Mouse (Mus musculus): ENCODE data around the gene Ginm1.

Ginm1 gene

DNA sequence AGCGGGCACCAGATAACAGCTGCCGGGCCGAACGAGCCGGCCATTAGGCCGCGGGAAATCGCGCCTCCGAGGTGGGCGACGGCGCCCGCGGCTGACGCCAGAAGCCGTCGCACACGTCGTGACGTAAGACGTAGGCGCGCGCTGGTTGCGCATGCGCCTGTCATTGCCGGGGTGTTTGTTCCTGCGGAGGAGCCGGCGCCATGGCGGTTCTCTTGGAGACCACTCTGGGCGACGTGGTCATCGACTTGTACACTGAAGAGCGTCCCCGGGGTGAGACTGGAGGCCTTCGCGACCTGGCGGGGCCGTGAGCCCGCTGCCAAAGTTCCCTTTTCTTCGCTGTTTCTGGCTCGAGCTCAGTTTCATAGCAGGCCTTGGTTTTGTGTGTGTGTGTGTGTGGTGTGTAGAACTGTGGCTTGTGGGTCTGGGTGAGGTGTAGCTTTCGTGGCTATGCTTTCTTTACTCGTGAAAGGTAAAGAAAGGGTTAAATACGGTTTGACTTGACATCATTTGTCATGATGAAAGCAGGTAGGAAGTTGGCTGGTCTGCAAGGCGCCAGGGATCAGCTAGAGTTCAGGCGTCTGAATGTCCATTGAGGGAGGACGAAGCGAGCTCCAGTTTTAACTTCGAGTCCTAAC, at the start of gene Ginm1, which contains the start of gene Ppil4:
TSS of gene Ginm1 (minus strand) at position 74 of the 635 bp plus-strand sequence.
TSS of gene Ppil4 (plus strand) at position 141 of the 635 bp plus-strand sequence.
- DNase-seq (ENCODE audit: low read depth, low spot score): peak; percentile 87

DNA sequence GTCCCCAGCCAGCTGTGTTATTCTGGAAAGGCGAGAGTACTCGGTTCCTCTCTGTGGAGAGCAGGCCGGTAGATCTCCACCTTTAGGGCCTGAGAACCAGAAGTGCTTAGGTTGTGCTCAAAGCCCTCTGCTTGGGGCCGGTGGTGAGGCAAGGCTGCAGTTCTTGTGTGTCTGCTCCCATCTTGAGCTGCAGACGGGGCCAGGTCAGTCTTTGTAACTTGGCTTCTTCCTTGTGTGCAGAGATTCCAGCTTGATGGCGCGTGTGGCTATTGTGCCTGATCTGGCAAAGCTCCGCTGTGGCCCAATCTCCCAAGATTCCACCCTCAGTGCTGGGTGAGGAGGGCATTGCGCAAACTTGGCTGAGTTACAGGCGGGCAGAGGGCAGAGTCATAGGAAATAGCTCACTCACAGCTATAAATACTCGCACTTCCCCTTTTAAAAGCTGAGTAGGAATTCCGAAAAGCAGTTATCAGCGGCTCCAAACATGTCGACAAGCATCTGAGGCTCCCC, 49.0 kb upstream of the Ginm1 start:
- DNase-seq (ENCODE audit: low read depth, low spot score): peak; percentile 13

DNA sequence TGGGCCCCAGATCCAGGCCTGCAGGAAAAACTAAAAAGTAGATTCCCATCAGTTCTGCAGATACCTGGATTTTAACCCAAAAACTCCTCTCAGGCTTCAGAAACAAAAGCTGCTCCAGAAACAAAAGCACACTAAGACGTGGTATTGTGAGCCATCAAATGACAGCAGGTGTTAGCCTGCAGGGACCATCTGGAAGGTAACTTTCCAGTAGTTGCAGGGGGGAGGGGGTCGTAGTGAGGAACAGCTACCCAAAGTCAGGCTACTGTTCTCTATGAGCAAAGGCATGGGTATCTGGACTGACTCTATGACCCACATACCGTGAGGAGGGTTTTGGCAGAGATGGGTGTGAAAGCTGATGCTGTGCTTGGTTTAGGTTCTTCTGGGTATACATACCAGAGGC, 48.2 kb upstream of the Ginm1 start:
- no peak for DNase-seq (ENCODE audit: low read depth, low spot score)

DNA sequence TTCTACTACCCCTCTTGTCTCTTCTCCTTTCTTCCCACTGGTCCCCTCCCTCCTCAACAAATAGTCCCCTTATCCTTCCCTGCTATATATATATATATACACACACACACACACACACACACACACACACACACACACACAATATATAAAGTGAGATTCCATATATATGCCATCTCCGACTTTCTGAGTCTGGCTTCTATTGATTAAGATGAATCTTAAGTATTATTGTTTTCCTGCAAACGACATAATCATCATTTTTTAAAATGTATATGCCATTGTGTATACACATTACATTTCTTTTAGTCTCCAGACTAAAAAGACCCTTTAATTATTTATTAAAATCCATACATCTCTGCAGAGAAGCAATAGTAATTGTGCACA, 47.7 kb upstream of the Ginm1 start:
- no peak for DNase-seq (ENCODE audit: low read depth, low spot score)

DNA sequence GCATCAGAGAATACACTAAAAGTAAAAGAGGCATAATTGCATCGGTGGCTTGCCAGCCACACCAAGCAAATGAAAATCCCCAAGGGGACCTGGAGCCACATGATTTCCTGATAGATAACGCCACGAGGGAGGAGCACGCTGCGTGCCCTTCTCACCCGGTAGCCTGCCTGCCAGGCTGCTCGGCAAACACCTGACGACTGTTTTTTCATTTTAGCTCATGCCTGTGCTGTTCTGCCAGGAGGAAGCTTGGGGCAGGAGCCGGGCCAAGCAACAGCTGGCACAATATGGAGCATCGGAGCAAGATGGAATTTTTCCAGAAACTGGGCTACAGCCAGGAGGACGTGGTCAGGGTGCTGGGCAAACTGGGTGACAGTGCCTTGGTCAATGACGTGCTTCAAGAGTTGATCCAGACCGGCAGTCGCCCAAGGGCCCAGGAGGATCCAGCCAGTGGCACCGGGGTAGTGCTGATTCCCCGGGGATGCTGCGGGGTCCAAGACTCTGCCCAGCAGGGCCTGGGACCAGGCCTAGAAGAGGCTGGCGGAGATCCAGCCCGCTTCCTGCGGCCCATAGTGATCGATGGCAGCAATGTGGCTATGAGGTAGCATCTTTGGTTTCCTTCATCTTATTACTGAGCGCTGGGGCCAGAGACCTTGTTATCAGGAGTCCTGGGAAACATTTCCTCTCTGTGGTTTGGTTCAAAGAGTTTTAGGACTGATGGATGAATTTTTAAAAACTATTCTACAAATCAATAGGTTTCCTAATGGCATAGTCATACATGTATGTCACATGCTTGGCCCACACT, 47.1 kb upstream of the Ginm1 start:
- no peak for DNase-seq (ENCODE audit: low read depth, low spot score)

DNA sequence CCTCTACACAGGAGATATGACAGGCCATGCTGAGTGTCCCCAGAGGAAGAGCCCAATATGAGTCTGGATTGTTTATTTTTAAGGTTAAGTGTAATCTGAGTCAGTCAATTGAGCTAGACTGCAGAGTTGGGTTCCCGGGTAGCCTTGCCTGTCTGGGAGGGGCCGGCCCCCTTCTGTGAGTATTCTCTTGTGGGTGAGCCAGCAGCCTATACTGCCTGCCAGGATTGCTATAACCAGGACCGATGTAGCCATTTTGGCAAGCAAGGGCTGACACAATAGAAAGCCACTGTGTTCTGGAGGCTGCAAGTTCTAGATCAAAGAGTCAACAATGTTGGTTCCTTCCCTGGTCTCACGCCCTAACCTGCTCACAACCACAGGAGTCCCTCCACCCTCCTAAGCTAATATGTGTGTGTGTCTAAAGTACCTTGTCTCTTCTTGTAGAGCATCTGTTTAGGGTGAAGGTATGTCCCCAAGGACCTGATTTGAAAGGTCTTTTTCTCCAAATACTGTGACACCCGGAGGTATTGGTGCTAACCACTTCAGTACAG, 46.3 kb upstream of the Ginm1 start:
- DNase-seq (ENCODE audit: low read depth, low spot score): no peak

DNA sequence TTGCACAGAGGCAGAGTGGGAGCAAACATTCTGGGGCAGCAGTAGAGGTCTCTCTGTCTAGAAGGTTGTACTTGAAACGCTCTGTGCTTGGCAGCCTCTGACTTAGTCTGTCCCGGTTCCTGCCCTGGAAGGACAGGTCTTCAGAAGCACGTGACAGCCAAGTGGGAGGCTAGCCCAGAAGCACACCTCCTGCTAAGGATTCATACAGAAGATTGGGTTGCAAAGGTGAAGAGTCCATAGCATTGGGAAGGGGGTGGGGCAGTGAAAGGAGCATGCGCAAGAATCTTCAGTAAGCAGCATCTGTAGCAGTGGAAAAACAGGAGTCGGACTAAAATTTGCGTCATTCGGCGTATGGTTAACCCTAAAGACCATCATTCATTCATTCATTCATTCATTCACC, 45.4 kb upstream of the Ginm1 start:
- no peak for DNase-seq (ENCODE audit: low read depth, low spot score)

DNA sequence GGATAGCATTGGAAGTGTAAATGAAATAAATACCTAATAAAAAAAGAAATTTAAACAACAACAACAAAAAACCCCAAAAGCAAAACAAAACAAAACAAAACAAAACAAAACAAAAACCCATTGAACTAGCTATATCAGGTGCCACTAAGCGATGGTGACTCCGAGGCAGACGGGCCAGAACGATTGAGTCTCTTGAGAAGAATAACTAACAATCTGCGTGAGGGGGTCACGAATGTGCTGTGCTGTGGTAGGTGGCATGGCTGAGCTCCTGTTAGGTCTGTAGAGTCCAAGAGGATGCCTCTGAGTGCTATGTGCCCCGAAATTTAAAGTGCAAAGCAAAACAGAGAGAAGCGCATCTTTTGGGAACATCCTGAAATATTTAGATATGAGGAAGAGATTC, 44.8 kb upstream of the Ginm1 start:
- DNase-seq (ENCODE audit: low read depth, low spot score): no peak

DNA sequence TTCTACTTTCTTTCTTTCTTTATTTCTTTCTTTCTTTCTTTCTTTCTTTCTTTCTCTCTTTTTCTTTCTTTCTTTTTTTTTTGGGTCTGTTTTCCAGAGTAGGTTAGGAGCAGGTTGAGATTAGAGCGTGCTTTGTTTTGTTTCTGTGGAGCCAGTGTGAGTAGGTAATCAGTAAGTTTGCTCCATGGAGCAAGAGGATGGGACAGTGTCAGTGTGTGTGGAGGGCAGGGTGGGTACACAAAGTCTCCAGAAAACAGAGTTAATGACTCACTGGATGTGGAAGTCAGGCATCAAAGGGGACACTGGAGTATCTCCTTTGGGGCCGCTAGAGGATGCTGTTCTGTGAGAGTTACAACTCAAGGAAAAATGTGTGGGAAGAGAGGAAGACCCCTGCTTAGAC, 44.3 kb upstream of the Ginm1 start:
- DNase-seq (ENCODE audit: low read depth, low spot score): no peak

DNA sequence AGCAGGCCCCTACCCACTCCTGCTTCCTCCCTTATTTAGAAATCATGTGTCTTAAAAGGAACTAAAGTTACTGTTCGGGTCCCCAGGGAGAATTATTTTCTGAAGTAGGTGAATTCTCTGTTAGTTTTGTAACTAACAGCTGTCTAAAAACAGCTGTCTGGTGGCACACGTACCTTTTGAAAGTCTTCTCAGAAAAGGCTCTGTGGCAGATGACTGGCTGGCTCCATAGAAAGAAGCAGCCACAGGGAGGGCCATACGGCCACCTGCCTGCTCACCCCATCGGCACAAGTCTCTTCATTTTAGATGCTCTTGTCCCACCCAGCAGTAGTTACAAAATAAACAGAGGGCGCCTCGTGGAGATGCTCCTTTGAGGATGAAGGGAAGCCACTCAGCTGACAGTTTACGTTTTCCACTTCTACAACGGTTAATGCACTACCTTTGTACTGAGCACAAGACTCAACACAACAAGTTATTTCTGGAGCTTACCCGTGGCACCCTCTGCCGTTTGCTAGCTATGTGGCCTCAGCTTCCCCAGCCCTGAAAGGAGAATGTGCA, 42.1 kb upstream of the Ginm1 start:
- DNase-seq (ENCODE audit: low read depth, low spot score): no peak

DNA sequence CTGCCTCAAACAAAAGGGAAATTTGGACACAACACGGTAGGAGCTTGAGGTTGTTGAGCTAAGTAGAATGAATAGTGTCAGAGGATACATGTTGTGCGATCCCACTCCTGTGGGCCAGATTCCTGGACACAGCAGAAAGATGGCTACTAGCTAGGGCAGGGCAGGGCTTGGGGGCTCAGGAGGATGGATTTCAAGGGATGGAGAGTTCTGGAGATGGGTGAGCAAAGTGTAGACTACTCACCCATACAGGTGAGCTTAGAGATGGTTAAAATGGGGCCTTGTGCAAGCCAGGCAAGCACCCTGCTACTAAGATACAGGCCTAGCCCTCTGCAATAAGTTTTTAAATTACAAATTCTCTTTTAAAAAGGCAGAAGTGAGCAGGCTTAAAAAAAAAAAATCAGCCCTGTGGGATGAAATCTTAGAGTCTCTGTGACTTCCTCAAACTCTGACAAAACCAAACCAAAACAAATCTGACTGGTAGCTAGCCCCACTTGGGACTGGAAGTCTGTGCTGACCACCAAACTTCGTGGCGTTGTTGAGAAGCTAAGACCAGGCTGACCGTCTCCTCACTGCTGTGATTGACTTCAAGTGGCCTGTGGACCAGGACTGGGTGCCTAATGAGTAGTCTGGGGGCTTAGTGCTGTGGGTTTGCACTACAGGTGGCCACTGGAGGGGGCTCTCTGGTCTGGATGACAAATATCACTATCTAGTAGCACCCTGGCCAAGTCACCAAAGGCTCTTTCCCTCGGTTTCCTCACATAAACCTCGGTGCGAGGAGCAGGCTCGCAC, 40.9 kb upstream of the Ginm1 start:
- DNase-seq (ENCODE audit: low read depth, low spot score): no peak

DNA sequence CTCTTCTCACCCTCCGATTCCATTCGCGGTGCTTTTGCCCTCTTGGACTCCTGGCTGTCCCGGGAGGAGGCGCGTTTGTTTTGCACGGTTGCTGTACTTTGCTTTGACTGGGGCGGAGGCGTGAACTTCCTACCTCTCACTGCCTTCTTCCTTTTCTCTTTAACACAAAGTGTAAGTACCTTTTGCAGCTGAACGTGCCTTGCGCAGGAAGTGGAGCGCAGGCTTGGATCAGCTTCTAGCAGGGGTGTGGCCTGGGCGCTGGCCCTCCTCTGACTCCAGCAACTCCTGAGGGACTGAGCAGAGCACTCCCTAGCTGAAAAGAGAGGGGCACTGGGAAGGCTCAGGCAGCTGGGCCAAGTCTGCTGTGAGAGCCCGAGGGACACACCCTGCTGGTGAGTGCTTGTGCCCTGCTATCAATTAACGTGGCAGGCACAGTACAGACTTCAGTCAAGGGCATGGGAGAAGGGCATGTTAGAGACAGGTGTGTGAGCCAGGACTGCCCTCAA, 39.6 kb upstream of the Ginm1 start, which contains the start of gene Zc3h12d:
TSS of gene Zc3h12d (plus strand) at position 300 of the 506 bp plus-strand sequence.
- no peak for DNase-seq (ENCODE audit: low read depth, low spot score)

DNA sequence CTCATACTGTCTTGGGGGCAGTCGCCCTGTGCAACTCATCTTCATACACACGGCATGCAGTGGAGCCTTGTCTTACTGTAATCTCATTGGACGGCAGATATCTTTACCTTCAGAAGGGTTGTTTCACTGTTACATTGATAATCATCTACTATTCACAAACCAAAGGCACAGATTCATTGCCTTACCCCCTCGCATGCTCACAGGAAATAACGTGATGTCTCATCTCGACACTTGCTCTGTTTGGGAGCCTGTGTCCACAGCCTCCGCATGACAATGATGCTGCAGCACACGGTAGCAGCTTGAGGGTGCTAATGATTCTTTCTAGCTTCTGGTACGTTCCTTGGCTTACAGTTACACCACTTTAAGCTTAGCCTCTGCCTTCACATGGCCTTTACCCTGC, 33.5 kb upstream of the Ginm1 start:
- DNase-seq (ENCODE audit: low read depth, low spot score): no peak

DNA sequence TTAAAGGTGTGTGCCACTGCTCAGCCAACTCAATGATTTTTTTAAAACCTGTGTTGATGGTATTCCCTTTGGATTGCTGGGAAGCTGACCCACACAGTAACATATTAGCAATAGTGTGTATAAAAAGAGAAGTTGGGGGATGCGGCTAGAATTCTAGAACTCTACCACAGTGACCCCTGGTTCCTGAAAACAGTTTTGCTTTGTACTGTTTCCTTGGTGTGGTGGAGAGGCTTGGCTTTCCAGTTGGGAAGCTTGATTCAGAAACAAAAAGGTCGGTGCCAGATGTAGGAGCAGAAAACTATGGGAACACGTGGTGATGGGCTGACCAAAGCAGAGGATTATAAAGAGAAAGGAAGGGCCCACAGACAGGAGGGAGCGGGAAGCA, 32.6 kb upstream of the Ginm1 start:
- no peak for DNase-seq (ENCODE audit: low read depth, low spot score)

DNA sequence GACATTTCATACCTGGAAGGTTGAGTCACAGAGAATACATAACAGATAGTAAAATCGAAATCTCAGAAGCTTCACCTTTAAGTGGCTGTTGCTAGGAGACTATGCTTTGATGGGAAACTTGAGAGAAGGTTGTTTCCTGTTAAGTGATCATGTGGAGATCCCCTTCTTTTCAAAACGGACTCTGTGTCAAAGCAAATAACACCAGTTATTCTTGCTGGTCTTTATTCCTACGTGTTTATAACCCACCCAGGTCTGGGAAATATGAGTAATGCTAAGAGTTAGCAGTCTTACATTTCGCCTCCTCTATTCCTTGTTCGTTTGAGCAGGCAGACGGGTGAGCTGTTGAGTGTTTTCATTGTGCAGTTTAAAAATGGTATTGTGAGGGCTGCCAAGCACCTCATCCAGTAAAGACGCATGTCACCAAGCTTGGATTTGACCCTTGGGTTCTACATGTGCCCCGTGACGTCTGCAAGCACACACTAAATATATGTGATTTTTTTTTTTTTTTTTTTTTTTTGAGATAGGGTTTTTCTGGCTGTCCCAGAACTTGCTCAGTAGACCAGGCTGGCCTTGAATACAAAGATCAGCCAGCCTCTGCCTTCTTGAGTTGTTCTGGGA, 32.1 kb upstream of the Ginm1 start:
- DNase-seq (ENCODE audit: low read depth, low spot score): no peak

DNA sequence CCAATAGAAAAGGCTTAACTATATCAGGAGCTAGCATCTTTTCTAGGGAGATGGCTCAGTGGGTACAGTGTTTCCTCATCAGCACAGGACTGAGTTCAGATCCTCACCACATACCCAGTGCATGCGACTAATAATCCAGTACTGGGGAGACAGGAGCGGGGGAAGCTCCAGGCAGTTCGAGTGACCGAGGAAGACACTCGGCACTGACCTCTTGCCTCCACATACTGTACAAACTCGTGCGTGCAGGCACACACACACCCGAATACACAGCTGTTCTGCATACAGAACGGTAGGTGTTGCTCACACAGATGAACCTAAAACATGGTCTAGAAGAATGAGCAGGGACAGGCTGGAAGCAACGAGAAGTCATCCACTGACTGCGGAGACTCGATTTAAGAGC, 29.4 kb upstream of the Ginm1 start:
- DNase-seq (ENCODE audit: low read depth, low spot score): no peak

DNA sequence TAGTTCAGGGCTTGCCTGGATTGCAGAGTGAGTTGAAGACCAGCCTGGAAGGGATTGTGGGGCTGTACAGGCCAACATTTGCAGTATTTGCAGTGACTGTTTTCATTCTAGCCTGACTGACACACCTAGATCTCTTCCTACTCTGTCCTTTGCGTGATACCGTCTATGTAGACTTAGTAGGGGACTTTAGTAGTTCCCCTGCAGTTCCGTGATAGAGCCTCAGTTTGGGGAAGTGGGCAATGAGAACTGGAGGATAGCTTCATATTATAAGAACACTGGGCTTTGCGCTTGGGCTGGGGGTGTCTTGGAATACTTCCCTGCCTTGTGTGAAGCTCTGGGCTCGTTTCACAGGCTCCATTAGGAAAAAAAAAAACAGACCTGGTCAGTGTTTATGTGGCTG, 27.5 kb upstream of the Ginm1 start:
- DNase-seq (ENCODE audit: low read depth, low spot score): no peak

DNA sequence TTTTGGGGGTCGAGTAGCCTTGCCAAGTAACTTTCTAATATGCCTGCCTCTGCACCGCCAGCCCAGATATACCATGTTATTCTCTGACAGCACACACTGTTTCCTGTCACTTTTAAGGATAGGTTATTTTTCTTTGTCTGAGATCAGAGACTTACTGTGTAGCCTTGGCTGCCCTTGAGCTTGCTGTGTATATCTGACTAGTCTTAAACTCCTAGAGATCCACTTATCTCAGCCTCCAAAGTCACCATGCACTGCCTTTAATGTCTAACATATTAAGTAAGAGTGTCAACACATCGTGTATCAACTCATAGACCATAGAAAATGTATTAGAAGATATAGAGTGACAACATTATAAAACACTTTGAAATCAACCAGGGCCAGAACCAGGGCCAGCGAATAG, 27.0 kb upstream of the Ginm1 start:
- DNase-seq (ENCODE audit: low read depth, low spot score): no peak

DNA sequence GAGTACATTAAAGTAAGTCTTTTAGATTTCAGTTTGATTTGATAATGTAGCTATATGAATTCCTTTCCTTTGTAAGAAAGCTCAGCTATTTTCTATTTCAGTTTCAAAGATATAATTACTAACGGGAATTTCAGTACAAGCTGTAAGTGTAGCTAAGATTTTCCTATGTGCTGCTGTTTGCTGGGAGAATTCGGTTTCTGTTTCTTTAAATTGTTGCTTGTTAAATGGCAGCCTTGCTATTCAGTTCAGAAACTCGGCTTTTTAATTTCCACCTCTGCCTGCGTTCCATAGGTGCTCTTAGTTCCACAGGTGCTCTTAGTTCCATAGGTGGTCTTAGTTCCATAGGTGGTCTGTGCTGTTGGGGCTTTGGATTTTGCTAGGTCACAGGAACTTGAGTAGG, 26.5 kb upstream of the Ginm1 start:
- no peak for DNase-seq (ENCODE audit: low read depth, low spot score)

DNA sequence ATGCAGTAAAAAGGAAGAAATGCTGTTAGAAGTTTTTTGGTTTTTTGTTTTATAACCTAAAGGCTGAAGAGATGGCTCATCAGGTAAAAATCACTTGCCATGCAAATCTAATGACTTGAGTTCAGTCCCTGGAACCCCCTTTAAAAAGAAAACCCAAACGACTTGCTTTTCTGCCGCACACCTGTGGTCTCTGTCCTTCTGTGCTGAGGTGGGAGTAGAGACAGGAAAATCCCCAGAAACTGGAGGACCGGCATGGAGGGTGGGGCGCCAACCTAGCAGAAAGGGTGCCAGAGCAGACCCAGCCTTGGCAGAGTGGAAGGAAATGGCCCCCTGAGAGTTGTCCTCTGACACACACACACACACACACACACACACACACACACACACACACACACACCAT, 26.1 kb upstream of the Ginm1 start:
- DNase-seq (ENCODE audit: low read depth, low spot score): no peak

DNA sequence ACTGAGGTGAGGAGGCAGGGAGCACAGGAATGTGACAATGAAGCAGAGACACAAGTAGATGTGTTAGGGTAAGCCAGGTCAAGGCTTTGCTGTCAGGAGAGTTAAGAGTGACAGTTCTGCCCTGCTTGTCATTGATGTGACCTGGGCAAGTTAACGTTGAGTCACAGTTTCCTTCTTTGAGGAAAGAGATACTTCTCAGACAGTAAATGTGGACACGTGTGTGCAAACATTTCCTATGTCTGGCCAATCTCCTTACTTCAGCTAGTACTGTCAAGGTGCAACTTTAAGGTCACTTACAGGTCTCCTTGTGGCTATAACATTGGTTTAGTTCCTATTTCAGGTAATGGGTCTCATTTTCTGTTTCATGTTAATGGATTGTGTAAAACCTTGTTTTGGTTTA, 23.9 kb upstream of the Ginm1 start:
- no peak for DNase-seq (ENCODE audit: low read depth, low spot score)
